Mouse (Mus musculus): Measurements from ENCODE around the gene Vtcn1.
A peak's percentile ranks its signal among the peaks of the same experiment; 100 is the strongest.

Gene Vtcn1

DNA sequence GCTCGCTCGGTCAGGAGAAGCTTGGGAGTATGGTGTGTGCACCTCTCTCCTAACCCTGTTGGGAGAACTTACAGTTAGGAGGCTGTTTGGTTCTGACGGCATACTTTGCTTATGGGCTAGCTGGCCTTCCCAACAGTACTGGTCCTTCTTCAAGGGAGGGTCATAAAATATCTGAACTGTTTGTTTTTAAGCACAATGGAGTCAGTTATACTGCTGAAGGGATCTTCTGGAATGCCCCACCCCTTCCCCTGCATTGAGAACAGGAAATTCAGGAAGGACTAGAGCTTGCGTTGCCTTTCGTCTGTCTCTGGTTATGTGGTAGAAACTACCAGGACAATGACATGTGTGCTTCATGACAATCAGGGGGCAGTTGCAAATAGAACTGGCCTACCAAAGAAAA lies 31.9 kb downstream of the Vtcn1 start:
- no peak for DNase-seq

DNA sequence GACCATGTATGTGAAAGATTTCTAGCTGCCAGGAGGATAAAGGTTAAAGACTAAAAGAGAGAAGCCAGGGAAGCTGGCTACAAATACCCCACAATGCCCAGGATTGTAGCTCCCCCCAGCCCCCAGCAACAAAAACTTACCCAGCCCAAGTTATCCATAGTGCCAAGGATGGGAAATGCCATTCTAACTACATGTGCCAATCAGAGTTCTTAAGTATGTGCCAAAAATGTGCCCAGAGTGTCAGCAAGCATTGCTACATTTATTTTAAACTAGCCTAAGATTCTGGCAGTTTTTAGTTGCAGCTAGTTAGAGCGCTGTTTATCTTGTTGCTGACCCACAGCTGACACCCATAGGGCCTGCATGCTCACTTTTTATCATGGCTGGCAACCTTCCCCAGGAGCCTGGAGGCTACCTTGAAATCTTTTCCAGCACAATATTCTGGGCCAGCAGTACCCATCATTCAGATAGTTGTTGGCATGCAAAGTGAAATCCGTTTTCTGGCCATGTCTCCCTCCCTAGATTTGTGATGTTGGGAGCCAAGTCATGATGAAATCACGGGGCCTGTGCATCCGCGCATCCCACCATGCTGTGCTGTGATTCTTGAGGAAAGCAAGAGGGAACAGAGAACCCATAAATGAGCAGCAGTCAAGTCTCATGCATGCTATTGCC lies 33.2 kb downstream of the Vtcn1 start:
- DNase-seq, result no peak

DNA sequence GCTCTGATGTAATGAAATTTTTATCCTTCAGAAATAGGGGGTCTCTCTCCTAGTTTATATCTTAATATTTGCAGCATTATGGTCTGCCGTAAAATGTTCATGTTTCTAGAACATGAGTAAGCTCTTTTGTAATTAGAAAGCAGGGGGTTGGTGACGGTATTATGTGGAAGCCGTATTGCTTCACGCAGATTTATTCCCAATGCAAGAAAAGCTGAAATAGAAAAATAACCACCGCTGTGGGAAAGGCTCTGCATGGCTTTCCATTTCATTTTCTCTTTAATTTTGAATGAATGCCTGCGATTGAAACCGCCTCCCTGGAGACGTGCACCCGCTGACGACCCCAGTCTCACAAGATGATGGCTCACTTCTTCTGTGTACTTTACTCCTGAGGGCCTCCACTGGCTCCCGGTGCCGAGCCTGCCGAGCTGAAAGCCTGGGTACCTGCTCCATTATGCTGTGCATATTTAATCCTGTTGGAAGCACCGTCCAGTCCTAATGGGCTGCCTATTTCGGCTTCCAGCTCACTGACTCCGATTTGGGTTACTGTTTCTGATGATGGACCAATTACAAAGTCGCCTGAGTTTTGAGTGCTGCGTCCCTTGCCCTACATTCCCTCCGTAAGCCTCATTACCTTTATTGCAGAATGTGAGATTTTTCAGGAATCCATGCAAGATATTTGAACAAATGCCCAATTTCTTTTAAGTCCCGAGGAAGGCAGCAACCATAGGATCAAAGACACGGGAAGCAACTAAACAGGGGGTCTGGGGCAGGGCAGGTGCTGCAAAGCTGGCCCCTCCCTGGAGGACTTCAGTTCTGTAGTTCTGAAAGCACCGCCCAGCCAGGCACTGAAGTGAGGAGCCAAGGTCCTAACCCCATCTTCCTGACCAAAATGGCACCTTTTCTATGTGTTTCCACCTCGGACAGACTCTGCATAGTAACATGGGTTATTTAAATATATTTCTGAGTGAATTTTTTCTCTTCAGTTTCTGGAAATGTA lies 36.3 kb downstream of the Vtcn1 start:
- DNase-seq, result no peak

DNA sequence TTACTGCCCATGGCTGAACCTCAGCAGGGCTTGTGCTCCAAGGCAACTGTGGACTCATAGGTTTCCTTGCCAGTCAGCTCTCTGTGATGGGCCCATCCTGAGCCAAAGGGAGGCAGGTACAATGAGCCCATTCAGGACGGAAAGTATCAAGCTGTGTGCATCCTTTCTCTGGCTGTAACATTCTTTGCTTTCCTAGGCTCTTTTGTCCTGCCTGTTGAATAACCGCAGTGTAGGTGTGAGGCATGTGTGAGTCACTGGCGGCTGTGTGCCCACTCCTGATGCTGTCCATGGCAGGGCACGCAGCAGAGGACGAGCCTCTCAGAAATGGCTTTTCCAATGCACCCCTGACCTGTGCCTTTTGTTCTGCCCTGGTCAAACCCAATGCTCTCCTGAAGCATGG lies 41.7 kb downstream of the Vtcn1 start:
- no peak for DNase-seq

DNA sequence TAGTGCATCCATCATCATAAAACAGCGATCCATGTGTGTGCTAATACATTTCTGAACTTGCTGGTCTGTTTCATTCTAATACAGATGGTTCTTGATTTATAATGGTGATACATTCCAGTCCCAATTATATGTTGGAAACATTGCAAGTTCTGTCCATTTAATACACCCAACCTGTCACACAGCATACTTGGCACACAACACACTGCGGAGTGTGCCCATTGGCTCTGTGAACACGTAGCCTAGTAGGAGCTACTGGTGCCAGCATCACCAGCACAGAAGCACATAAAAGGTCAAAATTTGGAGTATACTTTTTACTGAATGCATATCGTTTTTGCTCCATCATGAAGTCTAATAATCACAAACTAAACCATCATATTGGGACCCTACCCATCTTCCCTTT lies 51.8 kb downstream of the Vtcn1 start:
- DNase-seq, result no peak

DNA sequence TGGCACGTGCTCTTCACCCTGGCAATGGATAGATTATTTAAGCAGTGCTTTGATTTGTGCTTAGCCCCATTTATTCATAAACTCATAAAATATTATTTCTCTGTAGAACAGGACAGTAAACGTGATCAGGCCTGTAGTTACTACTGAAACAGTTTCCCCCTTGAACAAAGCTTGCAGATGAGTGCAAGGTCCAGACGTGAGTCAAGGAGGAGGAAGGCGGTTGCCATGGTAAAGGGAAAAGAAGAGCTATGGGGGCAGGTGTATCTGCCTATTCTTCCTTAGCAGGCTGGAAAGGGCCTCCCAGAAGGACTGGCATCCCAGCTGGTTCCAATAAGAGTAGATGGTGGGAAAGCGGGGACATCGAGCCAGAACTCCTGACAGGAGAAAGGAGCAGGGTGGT lies 56.1 kb downstream of the Vtcn1 start:
- no peak for DNase-seq

DNA sequence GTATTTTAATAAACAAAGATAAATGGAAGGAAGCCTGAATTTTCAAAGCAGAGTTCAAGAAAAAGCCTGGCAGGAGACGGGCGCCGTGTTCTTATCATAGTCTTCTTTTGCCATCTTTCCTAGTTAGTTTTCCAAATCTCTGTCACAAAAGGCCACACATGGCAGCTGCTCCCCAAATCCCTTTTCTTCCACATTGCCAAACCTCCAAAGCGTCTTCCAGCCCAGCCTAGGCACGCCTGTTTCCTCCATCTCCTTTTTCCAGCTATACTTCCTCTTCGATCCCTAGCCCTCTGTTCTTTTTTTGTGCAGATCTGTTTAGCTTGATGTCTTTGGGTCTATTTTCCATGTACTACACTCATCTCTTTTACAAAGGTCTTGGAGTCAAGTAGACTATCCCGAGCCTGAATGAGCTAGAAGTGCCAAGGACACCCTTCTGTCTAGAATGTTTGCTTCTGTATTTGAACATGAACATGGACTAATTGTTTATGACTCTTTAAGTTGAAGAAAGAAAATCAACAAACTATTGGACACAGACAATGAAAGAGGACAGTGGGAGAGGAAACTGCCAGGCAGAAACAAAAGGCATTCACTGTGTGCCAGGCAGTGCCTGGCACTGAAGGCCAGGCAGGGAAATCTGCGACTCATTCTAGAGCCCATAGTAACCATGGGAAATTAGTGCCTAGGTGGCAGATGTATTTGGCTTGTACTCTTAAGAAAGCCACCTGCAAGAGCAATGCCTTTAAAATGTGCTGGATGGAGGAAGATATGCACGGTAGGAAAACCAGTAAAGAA lies 56.8 kb downstream of the Vtcn1 start:
- no peak for DNase-seq

DNA sequence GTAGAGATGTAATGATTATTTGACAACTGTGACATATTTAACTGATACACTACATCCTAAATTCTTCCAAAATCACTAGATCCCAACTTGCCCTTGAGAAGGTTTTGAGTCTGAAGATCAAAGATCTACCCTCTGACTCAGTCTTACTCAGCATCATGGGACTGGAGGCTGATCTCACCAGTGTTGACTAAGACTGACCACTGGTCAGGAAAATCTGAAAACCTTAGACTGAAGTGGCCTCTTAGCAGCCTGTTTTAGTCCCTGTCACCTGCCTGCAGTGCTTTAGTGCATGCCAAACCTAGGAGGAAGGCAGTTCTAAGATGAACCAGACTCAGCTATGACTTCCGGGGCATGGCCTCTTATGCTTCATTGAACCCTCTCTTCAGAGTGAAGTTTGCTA lies 64.0 kb downstream of the Vtcn1 start:
- DNase-seq, result no peak

DNA sequence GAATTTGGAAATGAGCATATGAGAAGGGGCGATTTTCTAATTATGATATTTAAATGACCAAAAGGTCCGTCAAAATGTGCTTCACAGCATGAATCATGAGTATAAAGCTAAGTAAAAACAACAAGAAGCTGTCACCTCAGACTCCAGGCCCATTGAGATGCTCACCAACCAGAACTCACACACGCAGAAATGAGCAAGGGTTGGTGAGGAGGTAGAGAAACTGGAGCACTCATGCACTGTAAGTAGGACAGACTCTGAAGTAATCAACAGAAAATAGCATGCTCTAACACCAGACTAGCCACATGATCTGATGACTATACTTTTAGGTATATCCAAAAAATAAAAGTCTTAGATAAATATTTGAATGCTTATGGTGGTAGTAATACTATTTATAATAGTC lies 65.1 kb downstream of the Vtcn1 start:
- no peak for DNase-seq

DNA sequence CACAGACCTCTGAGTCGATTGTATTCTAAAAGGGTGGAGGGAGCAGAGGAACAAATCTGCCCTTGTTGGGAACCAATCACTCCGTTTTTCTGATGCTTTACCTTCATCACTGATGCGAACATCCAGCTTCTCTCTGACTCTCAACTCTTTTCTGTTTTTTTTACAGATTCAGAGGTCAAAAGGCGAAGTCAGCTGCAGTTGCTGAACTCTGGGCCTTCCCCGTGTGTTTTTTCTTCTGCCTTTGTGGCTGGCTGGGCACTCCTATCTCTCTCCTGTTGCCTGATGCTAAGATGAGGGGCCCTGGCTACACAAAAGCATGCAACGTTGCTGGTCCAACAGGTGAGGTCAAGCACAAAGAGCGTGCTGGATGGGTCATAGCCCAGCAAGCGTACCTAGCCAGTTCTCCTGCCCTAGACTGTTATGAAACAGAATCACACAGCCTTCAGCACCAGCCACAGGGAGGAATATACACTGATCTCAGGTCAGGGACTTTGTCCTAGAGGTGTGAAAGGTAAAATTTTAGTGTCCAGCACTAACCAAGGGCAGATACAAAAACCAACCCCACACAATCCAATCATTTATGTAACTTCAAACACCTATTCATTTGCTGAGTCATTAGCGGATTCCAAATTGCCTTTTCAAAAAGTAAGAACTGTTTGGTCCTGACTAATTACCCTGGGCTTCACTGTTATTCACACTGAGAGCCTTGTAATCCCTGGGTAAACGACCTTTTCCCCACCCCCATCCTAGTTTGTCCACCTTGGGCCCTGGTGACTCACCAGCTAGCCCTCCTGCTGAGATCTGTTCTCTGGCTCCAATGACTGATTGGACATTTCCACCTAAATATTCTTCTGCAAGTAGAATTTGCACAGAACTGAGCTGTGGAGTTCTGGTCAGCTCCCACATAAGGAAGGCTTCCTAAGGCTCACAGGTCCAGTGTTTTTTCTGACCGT lies 67.4 kb downstream of the Vtcn1 start:
- DNase-seq, result peak; percentile 16 to 26

DNA sequence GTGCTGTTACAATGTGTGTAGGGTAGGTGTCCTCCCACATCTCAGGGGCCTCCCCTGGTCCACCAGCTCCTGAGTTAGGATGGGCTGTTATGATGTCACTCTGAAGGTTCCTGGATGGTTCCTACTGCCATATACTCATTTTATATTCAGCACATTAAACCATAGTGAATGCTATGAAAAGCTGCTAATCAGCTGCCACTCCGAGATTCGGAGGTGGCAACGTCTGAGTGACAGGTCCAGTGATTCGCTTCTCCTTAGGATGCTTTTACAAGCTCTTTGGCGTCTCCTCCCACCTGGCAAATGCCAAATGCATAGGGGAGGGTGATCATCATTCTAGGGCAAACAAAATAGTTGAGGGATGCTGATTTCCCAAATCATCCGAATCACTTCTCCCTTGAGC lies 70.2 kb downstream of the Vtcn1 start:
- no peak for DNase-seq

DNA sequence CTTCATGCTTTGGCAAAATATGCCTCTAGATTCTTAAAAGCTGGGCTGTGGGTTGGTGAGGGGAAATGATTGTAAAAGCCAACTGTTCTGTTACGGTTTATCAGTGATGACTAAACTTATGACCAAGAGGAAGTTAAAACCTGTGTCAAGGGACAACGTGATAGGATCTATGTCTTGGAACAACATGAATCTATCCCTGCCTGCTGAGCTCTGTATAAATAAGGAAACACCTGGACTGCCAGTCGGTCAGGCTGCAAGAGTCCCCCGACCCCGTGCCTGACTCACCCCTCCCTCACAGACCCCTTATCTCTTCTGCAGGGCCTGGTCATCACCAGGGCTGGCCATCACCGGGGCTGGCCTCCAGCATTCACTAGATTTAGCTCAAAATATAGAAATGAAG lies 80.9 kb downstream of the Vtcn1 start:
- DNase-seq, result no peak

DNA sequence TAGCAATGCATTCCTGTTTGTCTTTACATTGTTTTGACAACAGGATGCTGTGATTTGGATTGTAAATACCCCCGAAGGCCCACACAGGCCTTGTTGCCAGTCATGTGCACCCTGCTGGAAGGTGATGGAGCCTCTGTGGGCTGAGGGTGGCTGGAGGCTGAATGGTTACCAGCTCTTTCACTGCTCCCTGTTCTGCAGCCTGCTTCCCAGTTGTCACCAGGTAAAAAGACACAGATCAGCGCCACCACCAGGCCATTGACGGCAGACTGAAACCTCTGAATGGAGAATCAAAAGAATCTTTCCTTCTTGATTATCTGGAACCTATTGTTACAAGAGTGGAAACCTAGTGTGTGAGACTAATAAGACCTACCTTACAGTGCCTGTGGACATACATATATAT lies 81.7 kb downstream of the Vtcn1 start:
- DNase-seq, result peak; percentile 7 to 72

DNA sequence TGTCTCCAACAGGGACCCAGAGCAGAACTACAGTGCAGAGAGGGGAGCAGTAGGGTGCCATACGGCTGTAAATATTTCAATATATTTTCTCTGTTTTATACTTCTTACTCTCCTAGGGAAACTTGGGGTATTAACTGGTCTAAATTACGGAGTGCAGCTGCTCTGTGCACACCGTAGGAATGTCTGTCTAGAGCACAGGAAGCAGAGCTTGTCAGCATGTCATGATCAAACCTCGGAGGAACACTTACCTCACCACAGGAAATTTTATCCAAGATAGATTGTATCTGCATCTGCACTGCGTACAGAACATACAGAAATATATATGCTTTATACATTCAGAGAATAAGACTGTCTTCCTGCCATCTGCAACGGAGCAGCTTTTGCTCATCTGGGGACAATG lies 83.3 kb downstream of the Vtcn1 start:
- no peak for DNase-seq

DNA sequence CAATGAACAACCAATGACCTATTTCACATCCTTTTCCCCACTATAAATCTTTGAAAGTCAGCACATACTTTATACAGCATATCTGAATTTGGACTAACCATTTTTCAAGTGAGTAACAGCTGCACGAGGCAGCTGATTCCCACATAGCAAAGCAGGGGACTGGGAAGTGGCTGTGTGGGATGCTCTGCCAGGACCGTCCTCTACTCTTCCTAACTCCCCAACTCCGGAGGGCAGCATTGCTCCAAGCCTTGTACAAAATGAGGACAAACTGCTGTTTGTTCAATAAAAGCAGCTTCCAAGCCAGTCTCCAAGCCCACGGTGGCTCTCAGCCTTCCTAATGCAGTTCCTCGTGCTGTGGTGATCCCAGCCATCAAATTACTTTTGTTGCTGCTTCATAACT lies 85.4 kb downstream of the Vtcn1 start:
- DNase-seq, result no peak

DNA sequence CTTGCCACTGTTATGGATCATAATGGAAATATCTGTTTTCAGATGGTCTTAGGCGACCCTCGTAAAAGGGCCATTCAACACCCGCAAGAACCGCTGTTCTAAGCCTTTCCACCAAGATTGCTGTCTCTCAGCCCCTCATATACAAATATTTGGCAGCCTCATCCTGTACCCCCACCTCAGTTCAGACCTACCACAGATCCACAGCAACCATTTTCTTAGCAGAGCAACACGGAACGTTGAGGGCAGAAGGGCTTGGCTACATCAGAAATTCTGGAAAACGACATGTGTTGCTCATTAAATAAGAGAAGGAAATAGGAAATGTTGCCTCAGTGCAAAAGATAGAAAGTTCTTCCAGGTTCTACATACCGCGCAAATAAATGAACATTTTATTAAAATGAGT lies 85.8 kb downstream of the Vtcn1 start:
- DNase-seq, result no peak

DNA sequence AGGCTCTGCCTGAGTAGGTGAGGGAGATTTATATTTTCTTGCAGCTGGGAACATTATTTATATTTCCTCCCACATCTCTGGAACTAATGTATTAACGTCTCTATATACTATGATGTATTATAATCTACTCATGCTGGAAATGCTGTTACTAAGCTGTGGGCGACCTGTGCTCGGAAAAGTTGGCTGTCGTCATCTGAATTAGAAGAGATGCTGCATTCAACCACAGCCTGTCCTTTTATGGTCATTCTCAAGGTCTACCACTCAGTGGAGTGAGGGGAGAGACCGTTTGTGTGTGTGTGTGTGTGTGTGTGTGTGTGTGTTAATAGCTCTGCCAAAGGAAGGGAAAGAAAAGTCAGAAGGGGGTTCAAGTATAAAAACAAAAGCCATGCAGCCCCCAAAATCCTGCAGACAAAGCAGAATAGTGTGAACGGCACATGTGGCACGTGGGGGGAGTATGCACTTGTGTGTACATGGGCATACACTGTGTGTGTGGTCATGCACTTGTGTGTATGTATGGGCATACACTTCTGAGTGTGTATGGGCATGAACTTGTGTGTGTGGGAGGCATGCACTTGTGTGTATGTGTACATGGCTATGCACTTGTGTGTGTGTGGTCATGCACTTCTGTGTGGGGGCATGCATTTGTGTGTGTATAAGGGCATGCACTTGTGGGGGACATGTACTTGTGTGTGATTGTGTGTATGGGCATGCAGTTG lies 86.4 kb downstream of the Vtcn1 start:
- DNase-seq, result no peak

DNA sequence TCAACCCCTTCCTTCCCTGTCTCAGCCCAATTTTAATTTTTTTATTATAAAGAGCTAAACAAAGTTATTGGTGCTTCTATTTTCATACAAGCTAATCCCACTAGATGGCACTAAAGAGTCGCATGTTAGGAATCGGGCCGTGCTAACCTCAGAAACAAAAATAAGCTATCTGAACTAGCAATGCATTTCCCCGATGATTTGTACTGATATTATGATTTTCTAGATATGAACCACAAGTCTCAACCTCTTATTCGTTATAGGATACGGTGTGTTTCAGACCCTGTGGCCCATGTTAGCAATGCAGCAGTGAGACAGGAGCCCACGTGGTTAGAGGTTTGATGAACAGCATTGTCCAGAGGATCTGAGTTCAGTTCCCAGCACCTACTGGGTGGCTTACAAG lies 91.6 kb downstream of the Vtcn1 start:
- peak; percentile 23 to 45 for DNase-seq

DNA sequence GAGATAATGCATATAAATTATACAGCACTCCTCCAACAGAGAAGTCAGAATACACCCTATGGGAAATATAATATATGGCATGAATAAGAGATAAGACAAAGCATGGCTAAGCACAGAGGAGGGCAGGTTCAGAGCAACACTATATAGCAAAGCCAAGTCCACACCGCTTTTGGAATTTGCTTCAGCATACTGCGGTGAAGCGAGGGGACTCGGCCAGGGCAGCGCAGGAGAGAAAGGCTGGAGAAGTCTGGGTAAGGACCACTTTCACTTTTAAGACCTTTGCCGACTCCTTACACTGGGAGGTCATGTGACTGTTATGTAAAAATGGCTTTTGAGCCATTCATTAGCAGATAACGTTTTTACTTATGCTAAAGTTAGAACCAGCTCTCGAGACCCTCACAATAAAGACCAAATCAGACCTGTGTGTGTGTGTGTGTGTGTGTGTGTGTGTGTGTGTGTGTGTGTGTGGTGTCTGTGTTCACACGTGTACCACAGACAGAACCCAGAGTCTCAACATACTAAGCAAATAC lies 95.4 kb downstream of the Vtcn1 start:
- no peak for DNase-seq

DNA sequence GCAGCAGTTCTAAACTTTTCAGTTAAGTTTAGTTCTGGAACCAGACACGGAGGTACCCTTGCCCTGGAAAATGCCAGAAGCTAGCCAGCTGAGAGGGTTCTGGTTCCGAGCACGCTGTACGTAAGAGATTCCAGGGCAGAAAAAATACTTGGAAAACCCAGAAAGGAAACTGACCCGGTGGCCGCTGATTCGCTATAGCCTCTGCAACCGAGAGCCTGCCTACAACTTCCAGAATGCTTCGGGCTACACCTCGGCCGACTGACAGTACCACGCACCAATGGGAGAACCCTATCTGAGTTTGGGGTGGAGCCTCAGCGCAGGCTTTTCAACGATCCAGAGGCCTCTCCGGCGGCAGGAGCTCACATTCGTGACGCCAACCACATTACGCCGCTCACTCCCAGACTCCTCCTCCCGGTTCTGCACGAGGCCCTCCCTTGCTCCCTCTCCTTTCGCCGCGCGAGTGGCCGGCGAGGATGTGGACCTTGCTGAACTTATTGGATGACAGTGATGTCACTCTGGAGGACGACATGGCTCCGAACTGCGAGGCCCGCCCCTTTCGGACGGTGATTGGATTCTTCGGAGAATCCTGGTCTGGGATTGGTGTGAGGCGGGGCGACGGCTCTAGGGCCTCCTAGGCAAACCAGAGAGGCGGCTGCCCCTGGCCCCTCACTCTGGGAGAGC lies 96.7 kb downstream of the Vtcn1 start, which contains the start of gene Trim45:
Gene Trim45, plus strand, starts transcription at position 378 of the 681 bp plus-strand sequence.
- DNase-seq, result peak; percentile 98 to 100
